Mouse (Mus musculus): ENCODE measurements around the gene Cog3.

Cog3 gene

DNA sequence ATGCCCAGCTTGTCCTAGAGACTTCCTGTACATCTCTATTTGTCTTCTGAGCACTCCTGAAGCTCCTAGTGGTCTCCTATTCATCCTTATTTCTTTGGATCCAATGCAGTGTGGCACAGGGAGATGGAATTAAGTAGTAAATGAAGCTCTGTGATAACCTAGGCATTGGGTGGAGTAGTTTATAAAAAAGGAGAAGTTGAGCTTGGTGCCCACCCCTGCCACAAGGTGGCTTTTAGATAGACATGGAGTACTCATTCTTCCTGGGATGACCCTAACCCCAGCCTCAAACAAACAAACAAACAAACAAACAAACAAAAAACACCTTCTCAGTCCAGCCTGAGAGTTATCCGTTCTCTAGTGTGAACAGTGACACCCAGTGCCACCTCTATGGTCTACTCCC lies 56.4 kb downstream of the Cog3 start:
- no peak for DNase-seq (ENCODE audit: low spot score in 2 of 2)

DNA sequence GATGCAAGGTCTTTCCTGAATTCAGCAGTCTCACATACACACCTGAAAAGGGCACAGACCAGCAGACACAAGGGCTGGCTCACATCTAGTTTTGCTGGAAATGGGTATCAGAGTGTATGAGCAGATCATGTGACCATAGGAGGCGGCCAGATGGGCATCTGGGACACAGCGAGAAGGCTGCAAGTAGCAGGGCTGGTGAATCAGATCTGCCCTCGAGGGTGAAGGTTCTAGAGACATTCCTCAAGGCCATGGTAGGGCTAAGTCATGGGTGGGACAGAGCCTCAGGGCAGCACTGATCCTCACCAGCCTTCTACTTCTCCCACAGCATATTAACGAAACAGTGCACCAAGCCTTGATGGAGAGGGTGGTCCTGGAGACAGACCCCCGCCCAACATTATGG lies 58.2 kb downstream of the Cog3 start:
- DNase-seq (ENCODE audit: low spot score in 2 of 2): no peak

- DNase-seq (ENCODE audit: low spot score in 2 of 2): no peak
Observed at GRCm38 (mm10) chr14:75690428-75690827, 63.9 kb downstream of the Cog3 start.

GRCm38 (mm10) chr14:75676316-75676715 lies 78.0 kb downstream of the Cog3 start:
- DNase-seq (ENCODE audit: low spot score in 2 of 2): no peak

- no peak for DNase-seq (ENCODE audit: low spot score in 2 of 2)
Observed at GRCm38 (mm10) chr14:75669085-75669645, 85.2 kb downstream of the Cog3 start.

GRCm38 (mm10) chr14:75665430-75666180 lies 88.7 kb downstream of the Cog3 start:
- DNase-seq (ENCODE audit: low spot score in 2 of 2): no peak

DNA sequence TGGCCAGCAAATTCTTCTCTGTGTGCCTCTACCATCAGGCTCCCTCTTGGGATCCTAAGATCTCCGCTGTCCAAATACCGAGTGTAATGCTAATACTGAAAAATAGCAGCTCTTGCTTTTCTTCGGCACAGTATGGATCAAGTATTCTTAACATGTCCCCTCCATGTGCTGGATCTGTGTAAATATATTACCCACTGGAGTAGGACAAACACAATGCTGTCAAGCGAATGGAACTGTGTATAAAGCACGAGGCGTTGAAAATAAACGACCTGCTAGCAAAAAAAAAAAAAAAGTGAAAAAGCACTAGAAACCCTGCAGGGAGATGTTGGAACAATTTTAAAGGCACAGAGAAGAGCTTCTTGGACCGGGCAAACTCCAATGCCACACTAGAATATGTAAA lies 92.8 kb downstream of the Cog3 start:
- no peak for DNase-seq (ENCODE audit: low spot score in 2 of 2)

- DNase-seq (ENCODE audit: low spot score in 2 of 2): no peak
Observed at GRCm38 (mm10) chr14:75660936-75661335, 93.4 kb downstream of the Cog3 start.

Measured in heart, adult 9 months (tissue).